Mouse (Mus musculus): ENCODE results near the gene Fgfr1op. TPM values are rescaled to one million over a fixed set of nuclear protein-coding genes. Genes with fewer than 3 reads are reported as not detected.

The Fgfr1op gene
- total and polyA plus RNA-seq, 3 experiments: 43.5 to 44.5 TPM; not detected in 1

DNA sequence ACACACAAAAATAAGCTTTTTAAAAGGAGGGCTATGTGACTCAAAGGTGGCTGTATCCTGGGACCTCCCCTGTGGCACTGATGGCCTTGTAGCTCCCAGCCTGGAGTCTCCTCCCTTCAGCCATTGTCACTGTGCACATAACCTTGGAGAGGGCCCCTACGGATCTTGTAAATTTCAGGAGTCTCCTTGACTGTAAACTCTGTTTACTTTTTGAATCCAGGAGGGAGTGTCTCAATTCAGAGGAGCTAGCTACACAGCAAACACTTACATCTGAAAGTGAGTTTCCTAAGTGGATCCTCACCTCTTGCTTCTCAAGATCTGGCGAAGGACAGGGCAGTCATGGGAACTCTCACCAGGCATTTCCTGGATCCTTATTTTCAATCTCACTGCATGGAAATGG is 78.8 kb downstream of the Fgfr1op start:
- 0 out of 4 replicates have a peak, but pooled peaks cover 0 to 2% of the 10 kb centered on the region in 2 experiments for H3K4me1 ChIP-seq (ENCODE audit: control insufficient read depth in 1 of 2, insufficient read depth in 2 of 2, low read length in 2 of 2)
- H3K9ac ChIP-seq (ENCODE audit: control insufficient read depth, low read depth, low read length, poor library complexity, severe bottlenecking): no peak overlapping the region
- no peaks in the 10 kb centered on the region for H3K9me3 ChIP-seq (replicated peaks; ENCODE audit: insufficient read depth, low read length)
- no peaks in the 10 kb centered on the region for H3K79me2 ChIP-seq (ENCODE audit: control insufficient read depth, insufficient read depth, low read length, poor library complexity)
- DNase-seq (ENCODE audit: low read depth, low spot score): no peak
- peaks cover 4 to 14% of the 10 kb centered on the region in 2 experiments for H3K27me3 ChIP-seq (ENCODE audit: control insufficient read depth in 1 of 2, insufficient read depth in 2 of 2, low read length in 2 of 2)
- H3K4me3 ChIP-seq (ENCODE audit: control insufficient read depth in 1 of 2, insufficient read depth in 1 of 2, low read depth in 2 of 2, low read length in 2 of 2): no peak overlapping the region
- no peak for TF ChIP-seq MYB (IDR thresholded peaks at IDR 0.05; ENCODE audit: low read depth, low read length)
- TF ChIP-seq JUND (IDR thresholded peaks at IDR 0.05; ENCODE audit: low read depth, low read length): no peak
- no peak for TF ChIP-seq RAD21 (IDR thresholded peaks at IDR 0.05; ENCODE audit: low read depth, low read length)
- no peak for TF ChIP-seq ETS1 (IDR thresholded peaks at IDR 0.05; ENCODE audit: low read depth, low read length)
- no peak for TF ChIP-seq TAL1 (IDR thresholded peaks at IDR 0.05; ENCODE audit: low read length)
- TF ChIP-seq USF2 (IDR thresholded peaks at IDR 0.05; ENCODE audit: borderline replicate concordance in 1 of 2, insufficient read depth in 1 of 2, low read depth in 1 of 2, low read length in 2 of 2): no peak
- TF ChIP-seq BHLHE40 (IDR thresholded peaks at IDR 0.05; ENCODE audit: borderline replicate concordance, low read depth, low read length): no peak
- TF ChIP-seq POLR2A (IDR thresholded peaks at IDR 0.05; ENCODE audit: control insufficient read depth in 1 of 2, insufficient read depth in 1 of 2, low read depth in 1 of 2, low read length in 2 of 2, poor library complexity in 1 of 2): no peak
- no peak for TF ChIP-seq MAX (IDR thresholded peaks at IDR 0.05; ENCODE audit: low read length)
- no peak for TF ChIP-seq MYC (IDR thresholded peaks at IDR 0.05; ENCODE audit: low read depth, low read length)
- TF ChIP-seq ZNF384 (IDR thresholded peaks at IDR 0.05; ENCODE audit: low read depth, low read length): no peak
- TF ChIP-seq ZC3H11A (IDR thresholded peaks at IDR 0.05; ENCODE audit: low read depth, low read length): no peak
- TF ChIP-seq NRF1 (IDR thresholded peaks at IDR 0.05; ENCODE audit: insufficient read depth, low read depth, low read length, poor library complexity, severe bottlenecking): no peak
- TF ChIP-seq GATA1 (IDR thresholded peaks at IDR 0.05; ENCODE audit: low read depth, low read length): no peak
- no peaks in the 10 kb centered on the region for H3K36me3 ChIP-seq (ENCODE audit: control insufficient read depth in 1 of 2, insufficient read depth in 2 of 2, low read length in 2 of 2)
- no peak overlapping the region for H3K27ac ChIP-seq (ENCODE audit: control insufficient read depth, low read depth, low read length)

DNA sequence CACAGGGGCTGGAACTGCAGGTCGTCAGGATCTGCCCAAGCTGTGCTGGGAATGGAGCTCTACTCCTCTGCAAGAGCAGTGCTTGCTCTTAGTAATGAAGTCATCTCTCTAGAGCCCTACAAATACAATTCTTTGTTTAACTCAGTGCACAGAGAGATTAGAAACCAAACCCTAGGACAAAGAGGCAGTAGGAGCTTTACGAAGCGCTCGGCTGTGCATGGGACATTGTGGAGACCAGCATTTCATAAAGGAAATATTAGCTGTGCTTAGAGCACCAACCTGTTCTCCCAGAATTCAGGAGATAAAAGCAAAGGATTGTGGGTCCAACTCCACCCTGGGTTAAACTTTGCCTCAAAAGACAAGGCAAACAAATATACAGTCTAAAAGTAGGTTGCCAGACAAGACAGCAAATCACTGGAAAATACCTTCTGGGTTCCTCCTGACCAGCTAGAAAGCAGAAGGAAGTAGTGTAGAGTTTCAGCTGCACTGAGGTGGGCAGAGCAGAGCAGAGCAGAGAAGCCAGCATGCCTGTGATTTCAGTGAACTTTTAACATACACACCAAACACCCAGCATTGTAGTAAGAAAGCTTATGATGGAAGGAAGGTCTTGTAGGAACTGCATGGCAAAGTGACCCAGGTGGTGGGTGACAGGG is 80.9 kb downstream of the Fgfr1op start:
- no peak for DNase-seq (ENCODE audit: low read depth, low spot score)
- Histone ChIP-seq H3K9ac (ENCODE audit: control insufficient read depth, low read depth, low read length, poor library complexity, severe bottlenecking) (no peak overlapping the region), H3K27ac (ENCODE audit: control insufficient read depth, low read depth, low read length) (no peak overlapping the region), H3K27me3 (ENCODE audit: control insufficient read depth in 1 of 2, insufficient read depth in 2 of 2, low read length in 2 of 2) (peaks cover 4 to 17% of the 10 kb centered on the region in 2 experiments), H3K79me2 (ENCODE audit: control insufficient read depth, insufficient read depth, low read length, poor library complexity) (no peaks in the 10 kb centered on the region), H3K9me3 (replicated peaks; ENCODE audit: insufficient read depth, low read length) (no peaks in the 10 kb centered on the region), H3K4me1 (ENCODE audit: control insufficient read depth in 1 of 2, insufficient read depth in 2 of 2, low read length in 2 of 2) (no peaks in the 10 kb centered on the region), H3K36me3 (ENCODE audit: control insufficient read depth in 1 of 2, insufficient read depth in 2 of 2, low read length in 2 of 2) (no peaks in the 10 kb centered on the region), H3K4me3 (ENCODE audit: control insufficient read depth in 1 of 2, insufficient read depth in 1 of 2, low read depth in 2 of 2, low read length in 2 of 2) (no peak overlapping the region)
- TF ChIP-seq TBP (IDR thresholded peaks at IDR 0.05; ENCODE audit: low read depth, low read length) (no peak), ELF1 (IDR thresholded peaks at IDR 0.05; ENCODE audit: low read depth, low read length) (no peak), NELFE (IDR thresholded peaks at IDR 0.05; ENCODE audit: low read depth, low read length) (no peak), BHLHE40 (IDR thresholded peaks at IDR 0.05; ENCODE audit: borderline replicate concordance, low read depth, low read length) (no peak), SIN3A (IDR thresholded peaks at IDR 0.05; ENCODE audit: low read length) (no peak), MXI1 (IDR thresholded peaks at IDR 0.05; ENCODE audit: low read depth, low read length) (no peak), MYB (IDR thresholded peaks at IDR 0.05; ENCODE audit: low read depth, low read length) (no peak), MYC (IDR thresholded peaks at IDR 0.05; ENCODE audit: low read depth, low read length) (no peak), POLR2AphosphoS2 (IDR thresholded peaks at IDR 0.05; ENCODE audit: low read length) (no peak), MAZ (IDR thresholded peaks at IDR 0.05; ENCODE audit: low read depth, low read length) (no peak), POLR2A (IDR thresholded peaks at IDR 0.05; ENCODE audit: control insufficient read depth in 1 of 2, insufficient read depth in 1 of 2, low read depth in 1 of 2, low read length in 2 of 2, poor library complexity in 1 of 2) (no peak), RAD21 (IDR thresholded peaks at IDR 0.05; ENCODE audit: low read depth, low read length) (no peak), EP300 (IDR thresholded peaks at IDR 0.05; ENCODE audit: low read depth in 1 of 2, low read length in 2 of 2) (no peak)
